Mouse (Mus musculus) cortical plate, adult 2 months (tissue): ENCODE measurements around the gene Tgif1.

Source experiments
- CTCF ChIP-seq: fragments of 200-500 bp; IDR thresholded peaks from 2 replicates; pipeline ENCODE4 v1.5.1; 2011; ENCODE audit warnings: mild to moderate bottlenecking, control low read depth, low read length; ENCODE audit not compliant: insufficient read depth; ENCODE audit errors: extremely low read depth
- POLR2A ChIP-seq: fragments of 200-500 bp; IDR thresholded peaks from 2 replicates; pipeline ENCODE4 v1.6.1; 2011; ENCODE audit warnings: mild to moderate bottlenecking, low read length, control low read depth; ENCODE audit not compliant: insufficient read depth; ENCODE audit errors: extremely low read depth

GRCm38 (mm10) chr17:70881194-70881593 is 27.8 kb upstream of the Tgif1 start:
- no peak for TF ChIP-seq POLR2A
- TF ChIP-seq CTCF, result no peak
